Mouse (Mus musculus) megakaryocyte, adult 5-6 weeks (primary cell): ENCODE measurements at regions not wholly inside any gene's neighbourhood (a gene's known extent, or its start where the extent isn't known, plus 50 kb on each side); places are given as distances from the start of the nearest gene placed in this dataset.

Experiments used
- ATAC-seq: 2 replicates; pipeline ENCODE4 v1.8.0; 2016; ENCODE audit warnings: mild to moderate bottlenecking, inconsistent platforms; ENCODE audit not compliant: poor library complexity, severe bottlenecking

GRCm38 (mm10) chr3:153776738-153777137 lies 51.8 kb upstream of the St6galnac3 start:
- ATAC-seq, result no peak

- no peak for ATAC-seq
Measured at GRCm38 (mm10) chr3:153778386-153778785, 53.4 kb upstream of the St6galnac3 start.

- ATAC-seq, result no peak
Measured at GRCm38 (mm10) chr3:153782467-153782866, 57.5 kb upstream of the St6galnac3 start.

- no peak for ATAC-seq
Measured at GRCm38 (mm10) chr3:153783294-153783741, 58.3 kb upstream of the St6galnac3 start.

- ATAC-seq, result no peak
Measured at GRCm38 (mm10) chr3:153783928-153784570, 59.1 kb upstream of the St6galnac3 start.

- ATAC-seq, result peak; percentile 17; the same call in 1 of the 2 replicates
Measured at GRCm38 (mm10) chr3:153790455-153790856, 53.6 kb upstream of the Asb17 start.

- peak; percentile 39 for ATAC-seq
Measured at GRCm38 (mm10) chr3:153790883-153791609, 53.0 kb upstream of the Asb17 start.

- peak; percentile 53 for ATAC-seq
Measured at GRCm38 (mm10) chr3:153791610-153792363, 52.2 kb upstream of the Asb17 start.

GRCm38 (mm10) chr3:153792364-153792703 lies 51.7 kb upstream of the Asb17 start:
- ATAC-seq, result peak; percentile 7; the same call in 1 of the 2 replicates
